Mouse (Mus musculus) stomach, postnatal 0 days (tissue): ENCODE results near the gene Tspyl3. TPM values are rescaled to one million over a fixed set of nuclear protein-coding genes. Genes with fewer than 3 reads are reported as not detected.
"Not testable (repeated sequence)": the region's sequence is repeated elsewhere in the genome, so short reads cannot be mapped to it uniquely, and the experiment has no call there.

Source experiments
- ATAC-seq: fragments of 200-750 bp; cut with Nextera tagmentation; 2 replicates; pipeline ENCODE4 v1.8.0; 2017; ENCODE audit not compliant: low FRiP score, low TSS enrichment
- DNase-seq: peaks from one replicate; pipeline ENCODE4 v3.0.0-alpha.2; 2016; ENCODE audit warnings: low spot score
- H3K27ac ChIP-seq: fragments of 300-500 bp; sonication (generic); replicated peaks from 2 replicates; pipeline ENCODE4 v1.5.1; 2014; ENCODE audit warnings: mild to moderate bottlenecking, control low read depth
- H3K27me3 ChIP-seq: fragments of 300-500 bp; sonication (generic); 2 replicates; pipeline ENCODE4 v1.6.1; 2014; ENCODE audit warnings: low read length; ENCODE audit not compliant: control insufficient read depth, insufficient read depth
- H3K36me3 ChIP-seq: fragments of 300-500 bp; sonication (generic); 2 replicates; pipeline ENCODE4 v1.6.1; 2014; ENCODE audit warnings: low read length, mixed read lengths; ENCODE audit not compliant: control insufficient read depth, insufficient read depth
- H3K4me1 ChIP-seq: fragments of 300-500 bp; sonication (generic); replicated peaks from 2 replicates; pipeline ENCODE4 v1.6.1; 2014; ENCODE audit warnings: antibody characterized with exemption; ENCODE audit not compliant: control insufficient read depth, insufficient read depth
- H3K4me2 ChIP-seq: fragments of 300-500 bp; sonication (generic); replicated peaks from 2 replicates; pipeline ENCODE4 v1.6.1; 2014; ENCODE audit warnings: low read depth, mild to moderate bottlenecking, control low read depth, moderate library complexity
- H3K4me3 ChIP-seq: fragments of 300-500 bp; sonication (generic); 2 replicates; pipeline ENCODE4 v1.5.1; 2014; ENCODE audit warnings: low read depth, low read length, control low read depth
- H3K9ac ChIP-seq: fragments of 300-500 bp; sonication (generic); 2 replicates; pipeline ENCODE4 v1.6.1; 2014; ENCODE audit warnings: mild to moderate bottlenecking, low read length, control low read depth, mixed read lengths
- H3K9me3 ChIP-seq: fragments of 300-500 bp; sonication (generic); 2 replicates; pipeline ENCODE4 v1.6.1; 2016; ENCODE audit warnings: low read length; ENCODE audit not compliant: control insufficient read depth
- CTCF ChIP-seq: IDR thresholded peaks from 2 replicates; pipeline ENCODE4 v1.5.1; 2016; ENCODE audit warnings: antibody characterized with exemption, low read depth, mild to moderate bottlenecking, moderate library complexity
- EP300 ChIP-seq: optimal IDR thresholded peaks from 2 replicates; pipeline ENCODE3; 2016; ENCODE audit warnings: antibody characterized with exemption
- WGBS: fragments of 180-500 bp; shearing (Covaris S2); extraction: QIAGEN DNeasy Blood & Tissue Kit; methylation state at CpG from one replicate; pipeline ENCODE4 v1.1.7; 2014; 5-methylcytosine and 5-hydroxymethylcytosine counted together
- polyA plus RNA-seq: library from polyadenylated mRNA; unstranded; fragments of >200 nt; fragmentation: Nextera tagmentation; extraction: Ambion mirVana; gene quantifications from 2 replicates; pipeline ENCODE4 v1.2.1, GENCODE M21; 2015

Gene Tspyl3
- polyA plus RNA-seq: 3.3 and 3.4 TPM in 2 replicates

DNA sequence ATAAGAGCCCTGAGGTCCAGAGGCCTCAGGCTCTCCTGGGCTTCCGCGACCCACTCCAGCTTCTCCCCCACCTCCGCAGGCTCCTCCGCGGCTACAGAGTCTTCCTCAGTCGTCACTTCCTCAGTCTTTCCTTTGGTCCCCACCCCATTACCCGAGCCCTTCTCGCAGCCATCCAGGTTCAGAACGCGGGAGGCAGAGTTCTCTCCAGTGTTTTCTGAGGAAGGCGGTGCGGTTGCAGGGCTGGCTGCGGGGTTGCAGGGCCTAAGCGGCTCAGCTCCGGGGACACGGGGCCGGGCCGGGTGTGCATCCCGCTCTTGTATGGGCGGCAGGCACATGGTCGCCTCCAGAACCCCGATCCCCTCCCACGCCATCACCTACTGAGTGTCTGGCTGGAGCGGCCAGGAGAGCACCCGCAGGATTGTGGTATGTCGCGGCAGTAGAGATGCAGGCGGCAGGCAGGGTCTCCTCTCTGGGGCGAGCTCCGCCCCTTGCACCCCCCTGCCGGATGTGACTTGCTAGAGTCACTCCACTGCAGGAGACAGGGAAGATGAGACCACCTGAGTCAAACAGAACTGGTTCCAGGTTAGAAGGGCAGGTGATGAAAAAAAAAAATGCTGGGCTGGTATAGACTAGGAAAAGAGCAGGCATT is at the start of gene Tspyl3:
Gene Tspyl3 (minus strand): TSS at position 496 of the 649 bp plus-strand sequence.
- 4% methylated on average over 31 of the region's 31 CpGs for WGBS
- Histone ChIP-seq H3K9ac (peak within 1 kb of the TSS; percentile 78), H3K36me3 (peaks cover 10% of the 10 kb centered on the region; the same call in 1 of the 2 replicates), H3K27ac (peak within 1 kb of the TSS; percentile 53), H3K4me1 (peaks cover 3% of the 10 kb centered on the region; the same call in 1 of the 2 replicates), H3K4me3 (peak within 1 kb of the TSS; percentile 57), H3K9me3 (no peaks in the 10 kb centered on the region), H3K27me3 (no peaks in the 10 kb centered on the region), H3K4me2 (peak within 1 kb of the TSS; percentile 82)
- TF ChIP-seq EP300 (no peak), CTCF (no peak)
- DNase-seq (peak; percentile 38), ATAC-seq (peak; percentile 13; the same call in 1 of the 2 replicates)

DNA sequence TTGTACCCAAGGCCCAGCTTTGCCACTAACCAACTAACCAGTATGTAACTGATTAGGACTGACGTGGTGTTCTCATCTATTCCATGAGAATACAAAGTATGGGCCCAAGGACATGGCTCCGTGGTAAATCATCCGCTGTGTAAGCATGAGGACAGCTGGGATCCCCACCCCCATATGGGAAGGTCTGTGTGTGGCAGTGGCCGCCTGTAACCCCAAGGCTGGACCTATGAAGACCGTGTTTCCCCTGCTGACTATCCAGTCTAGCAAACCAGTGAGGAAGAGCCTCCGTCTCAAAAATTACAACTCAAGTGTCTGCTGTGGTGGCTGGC is 49.6 kb upstream of the Tspyl3 start:
- no peak for DNase-seq
- Histone ChIP-seq H3K4me1 (no peaks in the 10 kb centered on the region), H3K4me3 (no peak overlapping the region), H3K9me3 (no peaks in the 10 kb centered on the region), H3K27me3 (no peaks in the 10 kb centered on the region), H3K4me2 (no peak overlapping the region), H3K27ac (no peak overlapping the region), H3K36me3 (no peaks in the 10 kb centered on the region), H3K9ac (no peak overlapping the region)
- no peak for TF ChIP-seq EP300
- no peak for TF ChIP-seq CTCF
- ATAC-seq: no peak
- WGBS: 69% methylated on average over 6 of the region's 6 CpGs

DNA sequence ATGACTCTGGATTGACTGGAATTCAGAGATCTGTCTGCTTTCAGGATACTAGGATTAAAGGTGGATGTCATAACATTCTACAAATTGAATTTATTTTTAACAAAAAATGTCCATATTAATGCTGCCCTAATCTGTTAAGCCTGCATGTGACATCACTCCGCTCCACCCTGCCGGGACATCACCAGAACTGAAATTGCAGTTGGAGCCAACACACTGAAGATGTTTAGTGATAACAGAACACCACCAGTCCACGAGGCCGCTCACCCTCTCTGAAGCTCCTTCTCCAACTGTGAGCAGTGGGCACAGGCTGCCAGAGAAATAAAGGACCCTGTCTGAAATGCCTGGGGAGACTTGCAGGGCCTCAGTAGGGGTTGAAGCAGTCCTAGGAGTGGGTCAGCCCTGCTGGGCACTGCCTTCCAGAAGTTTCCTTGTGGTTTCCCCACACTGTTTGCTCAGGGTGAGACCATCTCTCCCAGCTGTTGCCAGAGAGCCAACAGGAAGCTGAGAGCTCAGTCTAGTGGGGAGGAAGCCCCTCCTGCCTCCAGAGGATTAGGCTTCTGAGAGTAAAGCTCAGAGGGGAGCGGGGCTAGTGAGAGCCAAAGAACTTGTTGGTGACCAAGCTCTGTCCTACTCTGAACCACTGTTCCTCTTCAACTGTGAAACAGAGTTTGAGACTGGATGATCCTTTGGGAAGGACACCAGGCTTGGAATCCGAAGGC is 49.1 kb upstream of the Tspyl3 start:
- not testable (repeated sequence) for H3K36me3 ChIP-seq, H3K4me3 ChIP-seq, H3K27me3 ChIP-seq, H3K9ac ChIP-seq, H3K4me1 ChIP-seq, DNase-seq, H3K9me3 ChIP-seq, H3K4me2 ChIP-seq, H3K27ac ChIP-seq
- peak; percentile 82 for ATAC-seq
- WGBS: 54% methylated on average over 6 of the region's 6 CpGs

DNA sequence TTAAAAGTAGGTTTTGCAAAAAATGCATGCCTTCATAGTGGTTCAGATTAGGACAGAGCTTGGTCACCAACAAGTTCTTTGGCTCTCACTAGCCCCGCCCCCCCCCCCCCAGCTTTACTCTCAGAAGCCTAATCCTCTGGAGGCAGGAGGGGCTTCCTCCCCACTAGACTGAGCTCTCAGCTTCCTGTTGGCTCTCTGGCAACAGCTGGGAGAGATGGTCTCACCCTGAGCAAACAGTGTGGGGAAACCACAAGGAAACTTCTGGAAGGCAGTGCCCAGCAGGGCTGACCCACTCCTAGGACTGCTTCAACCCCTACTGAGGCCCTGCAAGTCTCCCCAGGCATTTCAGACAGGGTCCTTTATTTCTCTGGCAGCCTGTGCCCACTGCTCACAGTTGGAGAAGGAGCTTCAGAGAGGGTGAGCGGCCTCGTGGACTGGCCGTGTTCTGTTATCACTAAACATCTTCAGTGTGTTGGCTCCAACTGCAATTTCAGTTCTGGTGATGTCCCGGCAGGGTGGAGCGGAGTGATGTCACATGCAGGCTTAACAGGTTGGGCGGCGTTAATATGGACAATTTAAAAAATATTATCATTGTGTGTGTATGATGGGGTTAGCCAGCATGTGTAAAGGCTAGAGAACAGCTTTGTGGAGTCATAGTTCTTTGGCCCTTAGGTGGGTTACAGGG is 45.1 kb upstream of the Tspyl3 start:
- peak overlapping the region; percentile 58 for H3K27ac ChIP-seq
- ATAC-seq: peak; percentile 81
- not testable (repeated sequence) for H3K9me3 ChIP-seq, H3K9ac ChIP-seq, H3K36me3 ChIP-seq, H3K27me3 ChIP-seq, H3K4me2 ChIP-seq, H3K4me3 ChIP-seq, DNase-seq, H3K4me1 ChIP-seq
- 48% methylated on average over 8 of the region's 8 CpGs for WGBS

DNA sequence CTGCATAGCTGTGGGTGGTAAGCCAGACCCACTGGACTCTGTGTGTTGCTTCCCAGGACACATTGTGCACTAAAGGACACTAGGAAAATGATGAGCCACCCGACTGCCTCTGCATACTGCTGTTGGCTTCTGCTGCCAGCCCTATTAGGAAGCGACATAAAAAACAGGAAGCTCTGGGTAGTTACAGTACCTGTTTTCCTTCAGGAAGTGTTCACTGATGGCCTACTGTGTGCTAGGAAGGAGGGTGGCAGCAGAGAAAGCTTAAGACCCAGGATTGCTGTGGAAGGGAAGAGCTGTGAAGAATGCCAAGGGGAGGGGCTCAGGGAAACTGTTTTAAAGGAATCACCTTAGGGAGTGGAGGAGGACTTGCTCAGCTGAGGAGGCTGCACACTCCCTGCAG is 42.1 kb upstream of the Tspyl3 start:
- H3K9me3 ChIP-seq: no peaks in the 10 kb centered on the region
- ATAC-seq (no peak), DNase-seq (no peak)
- H3K27me3 ChIP-seq: no peaks in the 10 kb centered on the region
- TF ChIP-seq EP300 (no peak), CTCF (no peak)
- H3K4me2 ChIP-seq: no peak overlapping the region
- no peak overlapping the region for H3K27ac ChIP-seq
- 79% methylated on average over 2 of the region's 2 CpGs for WGBS
- peaks cover 13% of the 10 kb centered on the region for H3K36me3 ChIP-seq
- no peaks in the 10 kb centered on the region for H3K4me1 ChIP-seq
- no peak overlapping the region for H3K9ac ChIP-seq
- H3K4me3 ChIP-seq: no peak overlapping the region

DNA sequence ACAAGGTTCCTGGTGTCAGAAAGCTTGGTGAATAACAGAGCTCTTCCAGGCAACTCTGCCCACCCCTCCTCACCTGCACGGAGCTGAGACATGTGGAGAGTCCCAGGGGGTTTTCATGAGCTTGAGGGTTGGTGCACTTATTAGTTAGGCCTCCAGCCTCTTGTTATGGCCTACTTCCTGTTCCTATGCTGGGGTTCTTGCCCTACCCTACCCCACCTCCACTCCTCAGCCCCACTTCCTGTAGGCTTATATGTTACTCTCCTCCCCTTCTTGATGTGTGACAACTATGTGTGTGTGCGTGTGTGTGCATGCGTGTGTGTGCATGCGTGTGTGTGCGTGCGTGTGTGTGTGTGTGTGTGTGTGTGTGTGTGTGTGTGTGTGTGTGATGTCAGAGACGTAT is 37.8 kb upstream of the Tspyl3 start:
- DNase-seq (no peak), ATAC-seq (no peak)
- Histone ChIP-seq H3K27me3 (no peaks in the 10 kb centered on the region), H3K36me3 (peaks cover 17% of the 10 kb centered on the region), H3K9me3 (no peaks in the 10 kb centered on the region), H3K27ac (no peak overlapping the region), H3K4me3 (no peak overlapping the region), H3K4me1 (no peaks in the 10 kb centered on the region), H3K4me2 (no peak overlapping the region), H3K9ac (no peak overlapping the region)
- WGBS: 87% methylated on average over 6 of the region's 7 CpGs
- no peak for TF ChIP-seq EP300
- no peak for TF ChIP-seq CTCF
